Mouse (Mus musculus) heart, adult 8-10 months (tissue): ENCODE measurements around the gene Mid1. TPM values are rescaled to one million over a fixed set of nuclear protein-coding genes. Genes with fewer than 3 reads are reported as not detected.
"Not testable (repeated sequence)": the region's sequence is repeated elsewhere in the genome, so short reads cannot be mapped to it uniquely, and the experiment has no call there.

ENCODE experiments used
- DNase-seq: peaks from one replicate; pipeline ENCODE4 v3.0.0; 2022; ENCODE audit warnings: low spot score
- total RNA-seq, 4 experiments: library from RNA; stranded (reverse); gene quantifications; 2 replicates each; pipeline ENCODE4 v1.2.4; 2022

Gene Mid1
- total RNA-seq, 4 experiments from 2014 or later, result 2.7 to 4.7 (median 3.4) TPM

DNA sequence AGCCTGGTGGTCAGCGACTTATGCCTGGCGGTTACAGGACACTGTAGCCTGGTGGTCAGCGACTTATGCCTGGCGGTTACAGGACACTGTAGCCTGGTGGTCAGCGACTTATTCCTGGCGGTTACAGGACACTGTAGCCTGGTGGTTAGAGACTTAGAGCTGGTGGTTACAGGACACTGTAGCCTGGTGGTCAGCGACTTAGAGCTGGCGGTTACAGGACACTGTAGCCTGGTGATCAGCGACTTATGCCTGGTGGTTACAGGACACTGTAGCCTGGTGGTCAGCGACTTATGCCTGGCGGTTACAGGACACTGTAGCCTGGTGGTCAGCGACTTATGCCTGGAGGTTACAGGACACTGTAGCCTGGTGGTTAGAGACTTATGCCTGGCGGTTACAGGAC, 329.0 kb downstream of the Mid1 start:
- not testable (repeated sequence) for DNase-seq

DNA sequence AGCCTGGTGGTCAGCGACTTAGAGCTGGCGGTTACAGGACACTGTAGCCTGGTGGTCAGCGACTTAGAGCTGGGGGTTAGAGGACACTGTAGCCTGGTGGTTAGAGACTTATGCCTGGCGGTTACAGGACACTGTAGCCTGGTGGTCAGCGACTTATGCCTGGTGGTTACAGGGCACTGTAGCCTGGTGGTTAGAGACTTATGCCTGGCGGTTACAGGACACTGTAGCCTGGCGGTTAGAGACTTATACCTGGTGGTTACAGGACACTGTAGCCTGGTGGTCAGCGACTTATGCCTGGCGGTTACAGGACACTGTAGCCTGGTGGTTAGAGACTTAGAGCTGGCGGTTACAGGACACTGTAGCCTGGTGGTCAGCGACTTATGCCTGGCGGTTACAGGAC, 330.9 kb downstream of the Mid1 start:
- DNase-seq, result not testable (repeated sequence)

DNA sequence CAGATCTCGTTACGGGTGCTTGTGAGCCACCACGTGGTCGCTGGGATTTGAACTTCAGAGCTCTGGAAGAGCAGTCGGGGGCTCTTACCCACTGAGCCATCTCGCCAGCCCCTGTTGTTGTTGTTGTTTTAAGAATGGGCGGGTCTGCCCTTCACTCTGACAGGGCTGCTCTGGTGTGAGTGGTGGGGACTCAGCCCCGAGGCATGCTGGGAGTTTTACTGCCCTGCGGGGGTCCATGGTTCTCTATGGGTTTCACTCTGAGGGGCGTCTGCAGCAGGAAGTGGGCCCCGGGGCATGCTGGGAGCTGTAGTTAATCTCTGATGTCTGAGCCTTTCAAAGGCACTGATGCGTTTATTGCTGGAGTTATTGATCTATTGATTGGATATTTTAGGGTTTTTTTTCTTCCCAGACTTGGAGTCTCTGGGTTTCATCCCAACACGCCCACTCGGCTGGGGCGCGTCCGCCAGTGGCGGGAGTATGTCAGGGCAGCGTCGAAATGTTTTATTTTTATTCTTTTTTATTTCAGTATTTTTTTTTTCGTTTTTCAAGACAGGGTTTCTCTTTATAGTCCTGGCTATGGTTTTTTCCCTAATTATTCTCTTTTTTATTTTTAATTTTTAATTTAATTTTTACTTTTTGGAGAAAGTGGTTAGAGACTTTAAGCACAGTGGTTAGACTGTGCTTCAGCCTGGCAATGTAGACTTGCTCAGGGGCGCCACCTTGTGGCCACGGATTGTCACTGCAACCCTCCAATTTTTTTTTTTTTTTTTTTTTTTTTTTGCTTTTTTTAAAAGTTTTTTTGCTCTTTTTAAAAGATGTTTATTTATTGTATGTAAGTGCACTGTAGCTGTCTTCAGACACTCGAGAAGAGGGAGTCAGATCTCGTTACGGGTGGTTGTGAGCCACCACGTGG, 332.6 kb downstream of the Mid1 start:
- not testable (repeated sequence) for DNase-seq

DNA sequence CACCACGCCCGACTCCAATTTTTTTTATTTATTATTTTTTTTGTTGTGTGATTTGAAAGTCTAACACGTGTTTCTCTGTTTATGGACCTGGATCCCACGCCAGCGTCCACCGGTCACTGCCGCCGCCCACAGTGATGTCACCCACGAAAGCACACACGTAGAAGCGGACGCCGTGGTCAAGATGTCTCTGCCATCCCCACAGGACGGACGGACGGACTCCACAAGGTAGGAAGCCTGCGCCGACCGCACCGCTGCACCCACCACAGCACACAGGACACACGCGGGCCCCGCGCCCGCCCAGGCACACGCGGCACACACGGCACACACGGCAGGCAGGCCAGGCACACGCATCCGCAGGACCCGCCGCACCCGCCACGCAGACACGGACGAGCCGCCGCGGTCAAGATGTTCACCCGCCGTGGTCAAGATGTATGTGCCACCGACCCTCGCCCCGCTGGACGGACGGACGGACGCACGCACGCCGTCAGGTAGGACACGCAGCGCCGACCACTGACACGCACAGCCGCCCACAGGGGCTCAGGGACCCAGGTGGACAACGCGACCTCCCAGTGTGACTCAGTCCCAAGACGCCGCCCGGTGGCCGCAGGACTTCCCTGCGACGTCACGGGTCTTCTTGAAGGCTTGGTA, 333.7 kb downstream of the Mid1 start:
- not testable (repeated sequence) for DNase-seq

DNA sequence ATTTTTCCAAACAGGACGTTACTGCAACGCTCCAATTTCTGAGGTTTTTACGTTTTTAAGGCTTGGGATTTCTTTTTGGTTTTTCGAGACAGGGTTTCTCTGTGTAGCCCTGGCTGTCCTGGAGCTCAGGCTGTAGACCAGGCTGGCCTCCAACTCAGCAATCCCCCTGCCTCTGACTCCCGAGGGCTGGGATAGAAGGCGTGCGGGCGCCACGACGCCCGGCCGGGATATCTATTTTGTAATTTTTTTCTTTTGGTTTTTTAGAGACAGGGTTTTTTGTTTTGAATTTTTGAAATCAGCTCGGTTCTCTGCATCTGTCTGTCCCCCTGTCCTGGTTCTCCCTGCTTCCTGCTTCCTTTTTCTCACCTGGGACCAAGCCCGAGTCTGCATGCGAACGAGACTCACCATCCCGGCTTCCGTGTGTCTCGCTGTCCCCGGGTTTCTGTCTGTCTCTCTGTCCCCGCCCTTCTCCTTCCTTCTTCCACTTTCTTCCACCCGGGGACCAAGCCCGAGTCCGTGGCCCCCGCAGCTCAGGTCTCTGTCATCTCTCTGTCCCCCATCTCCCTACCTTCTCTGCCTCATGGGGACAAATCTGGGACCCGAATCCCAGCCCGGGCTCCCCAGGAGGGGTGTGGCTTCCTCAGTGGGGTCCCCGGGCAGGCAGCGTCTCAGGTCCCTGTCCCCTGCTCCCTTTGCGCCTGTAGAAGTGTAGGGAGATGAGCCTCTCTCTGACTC, 334.4 kb downstream of the Mid1 start:
- DNase-seq, result not testable (repeated sequence)

DNA sequence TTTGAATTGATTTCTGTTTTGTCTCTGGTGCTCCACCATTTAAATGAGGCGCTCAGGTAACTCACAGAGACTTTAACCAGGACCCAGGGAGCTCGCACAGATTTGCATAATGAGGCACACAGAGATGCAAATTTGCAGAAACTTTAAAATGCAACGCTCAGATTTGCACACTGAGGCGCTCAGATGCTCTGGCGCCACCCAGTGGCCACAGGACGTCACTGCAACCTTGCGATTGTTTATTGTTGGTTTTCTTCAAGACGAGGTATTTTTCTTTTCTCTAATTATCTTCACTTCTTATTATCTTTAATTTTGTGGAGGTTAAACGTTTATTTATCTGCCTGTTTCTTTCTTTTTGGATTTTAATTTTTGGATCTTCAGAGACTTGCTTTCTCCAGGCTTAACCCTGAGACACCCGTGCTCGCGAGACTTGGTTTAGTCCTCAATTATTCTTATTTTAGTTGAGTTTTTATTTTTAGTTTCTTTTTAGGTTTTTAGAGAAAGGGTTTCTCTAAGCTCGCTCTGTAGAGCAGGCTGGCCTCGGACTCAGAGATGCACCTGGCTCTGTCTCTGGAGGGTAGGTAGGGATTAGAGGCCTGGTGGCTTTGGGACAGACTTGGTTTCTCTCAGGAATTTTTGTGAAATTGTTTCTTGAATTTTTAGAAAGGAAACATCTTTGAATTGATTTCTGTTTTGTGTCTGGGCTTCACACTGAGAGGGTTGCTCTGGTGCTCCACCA, 335.1 kb downstream of the Mid1 start:
- DNase-seq, result peak; percentile 99

DNA sequence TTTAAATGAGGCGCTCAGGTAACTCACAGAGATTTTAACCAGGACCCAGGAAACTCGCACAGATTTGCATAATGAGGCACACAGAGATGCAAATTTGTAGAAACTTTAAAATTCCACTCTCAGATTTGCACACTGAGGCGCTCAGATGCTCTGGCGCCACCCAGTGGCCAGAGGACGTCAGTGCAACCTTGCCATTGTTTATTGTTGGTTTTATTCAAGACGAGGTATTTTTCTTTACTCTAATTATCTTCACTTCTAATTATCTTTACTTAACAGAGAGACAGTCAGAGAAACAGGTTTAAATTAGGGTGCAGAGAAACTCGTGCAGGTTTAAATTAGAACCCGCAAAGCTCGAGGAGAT, 335.7 kb downstream of the Mid1 start:
- DNase-seq, result not testable (repeated sequence)

DNA sequence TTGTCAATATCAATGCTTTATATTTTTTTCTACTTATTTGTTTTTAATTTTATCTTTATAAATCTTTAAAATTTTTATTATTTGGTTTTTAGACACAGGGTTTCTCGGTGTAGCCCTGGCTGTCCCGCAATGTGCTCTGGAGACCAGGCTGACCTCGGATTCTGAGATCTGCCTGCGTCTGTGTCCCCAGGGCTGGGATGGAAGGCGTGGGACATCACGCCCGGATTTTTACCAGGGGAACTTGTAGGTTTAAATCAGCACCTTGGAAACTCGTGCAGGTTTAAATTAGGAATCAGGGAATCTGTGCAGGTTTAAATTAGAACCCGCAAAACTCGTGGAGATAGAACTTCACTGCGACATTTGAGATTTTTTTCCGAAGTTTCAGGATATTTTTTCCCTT, 336.2 kb downstream of the Mid1 start:
- not testable (repeated sequence) for DNase-seq

DNA sequence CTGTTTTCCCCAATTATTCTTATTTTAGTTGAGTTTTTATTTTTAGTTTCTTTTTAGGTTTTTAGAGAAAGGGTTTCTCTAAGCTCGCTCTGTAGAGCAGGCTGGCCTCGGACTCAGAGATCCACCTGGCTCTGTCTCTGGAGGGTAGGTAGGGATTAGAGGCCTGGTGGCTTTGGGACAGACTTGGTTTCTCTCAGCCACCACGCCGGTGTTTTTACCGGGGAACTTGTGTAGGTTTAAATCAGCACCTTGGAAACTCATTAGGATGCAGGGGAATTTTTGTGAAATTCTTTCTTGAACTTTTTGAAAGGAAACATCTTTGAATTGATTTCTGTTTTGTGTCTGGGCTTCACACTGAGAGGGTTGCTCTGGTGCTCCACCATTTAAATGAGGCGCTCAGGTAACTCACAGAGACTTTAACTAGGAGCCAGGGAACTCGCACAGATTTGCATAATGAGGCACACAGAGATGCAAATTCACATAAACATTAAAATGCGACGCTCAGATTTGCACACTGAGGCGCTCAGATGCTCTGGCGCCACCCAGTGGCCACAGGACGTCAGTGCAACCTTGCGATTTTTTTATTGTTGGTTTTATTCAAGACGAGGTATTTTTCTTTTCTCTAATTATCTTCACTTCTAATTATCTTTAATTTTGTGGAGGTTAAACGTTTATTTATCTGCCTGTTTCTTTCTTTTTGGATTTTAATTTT, 336.9 kb downstream of the Mid1 start:
- not testable (repeated sequence) for DNase-seq

Other genes with a start within 250 kb of the Mid1 start
- gene 4933400A11Rik, start 94.4 kb downstream of the Mid1 start, total RNA-seq, result not detected